Mouse (Mus musculus) embryonic fibroblast, embryonic 13.5 days (primary cell): Measurements from ENCODE around the gene Acd.

Source experiments
- CTCF ChIP-seq: IDR thresholded peaks from 2 replicates; pipeline ENCODE4 v1.5.1; 2011; ENCODE audit warnings: mild to moderate bottlenecking, control low read depth, low read length, moderate library complexity, borderline replicate concordance; ENCODE audit not compliant: insufficient read depth
- POLR2A ChIP-seq: IDR thresholded peaks from 2 replicates; pipeline ENCODE4 v1.6.1; 2011; ENCODE audit warnings: low read depth, mild to moderate bottlenecking, control low read depth, low read length, moderate library complexity

GRCm38 (mm10) chr8:105722861-105723260 is 22.0 kb upstream of the Acd start:
- no peak for TF ChIP-seq CTCF
- TF ChIP-seq POLR2A, result no peak
